Mouse (Mus musculus): ENCODE measurements around the gene Srm. TPM values are rescaled to one million over a fixed set of nuclear protein-coding genes. Genes with fewer than 3 reads are reported as not detected.

Gene Srm
- polyA plus RNA-seq, 1 experiment from 2014 or later, result 265 TPM

GRCm38 (mm10) chr4:148588793-148589192 is 2.5 kb upstream of the Srm start:
- Histone ChIP-seq H3K36me3 (replicated peaks) (peaks cover 15% of the 10 kb centered on the region), H3K9me3 (no peaks in the 10 kb centered on the region), H3K4me1 (peaks cover 29% of the 10 kb centered on the region), H3K4me3 (no peak overlapping the region), H3K27me3 (ENCODE audit: poor library complexity, severe bottlenecking) (no peaks in the 10 kb centered on the region), H3K27ac (no peak overlapping the region)
- DNase-seq (ENCODE audit: extremely low spot score, low spot score), result no peak
- WGBS, result 86% methylated on average over 9 of the region's 9 CpGs

- Histone ChIP-seq H3K4me3 (no peak overlapping the region), H3K9me3 (no peaks in the 10 kb centered on the region), H3K27me3 (ENCODE audit: poor library complexity, severe bottlenecking) (no peaks in the 10 kb centered on the region), H3K27ac (no peak overlapping the region), H3K36me3 (replicated peaks) (peaks cover 23% of the 10 kb centered on the region), H3K4me1 (peaks cover 35% of the 10 kb centered on the region)
- WGBS, result 63% methylated on average over 7 of the region's 8 CpGs
- no peak for DNase-seq (ENCODE audit: extremely low spot score, low spot score)
These were observed 1.7 kb upstream of the Srm start for GRCm38 (mm10) chr4:148589565-148589964.

- Histone ChIP-seq H3K27ac (peak overlapping the region; percentile 93), H3K9me3 (no peaks in the 10 kb centered on the region), H3K27me3 (ENCODE audit: poor library complexity, severe bottlenecking) (no peaks in the 10 kb centered on the region), H3K4me1 (peaks cover 46% of the 10 kb centered on the region), H3K4me3 (peak overlapping the region; percentile 95), H3K36me3 (replicated peaks) (peaks cover 33% of the 10 kb centered on the region)
- WGBS, result 11% methylated on average over 18 of the region's 18 CpGs
- DNase-seq (ENCODE audit: extremely low spot score, low spot score), result peak; percentile 46
These were observed 707 bp upstream of the Srm start for GRCm38 (mm10) chr4:148590421-148591170.

GRCm38 (mm10) chr4:148591637-148592380 is 506 bp downstream of the Srm start:
- Histone ChIP-seq H3K36me3 (replicated peaks) (peaks cover 46% of the 10 kb centered on the region), H3K27me3 (ENCODE audit: poor library complexity, severe bottlenecking) (no peaks in the 10 kb centered on the region), H3K9me3 (no peaks in the 10 kb centered on the region), H3K27ac (peak overlapping the region; percentile 93), H3K4me1 (peaks cover 54% of the 10 kb centered on the region), H3K4me3 (peak overlapping the region; percentile 95)
- under 1% methylated on average over 53 of the region's 53 CpGs for WGBS
- DNase-seq (ENCODE audit: extremely low spot score, low spot score), result peak; percentile 39

- peak overlapping the region; percentile 95; the same call in 1 of the 2 replicates for H3K4me3 ChIP-seq
- 96% methylated on average over 11 of the region's 11 CpGs for WGBS
- no peaks in the 10 kb centered on the region for H3K27me3 ChIP-seq (ENCODE audit: poor library complexity, severe bottlenecking)
- peaks cover 10% of the 10 kb centered on the region; the same call in 1 of the 2 replicates for H3K9me3 ChIP-seq
- H3K4me1 ChIP-seq, result peaks cover 54% of the 10 kb centered on the region
- H3K36me3 ChIP-seq (replicated peaks), result peaks cover 67% of the 10 kb centered on the region
- DNase-seq (ENCODE audit: extremely low spot score, low spot score), result no peak
- H3K27ac ChIP-seq, result no peak overlapping the region
These were observed 2.7 kb downstream of the Srm start for GRCm38 (mm10) chr4:148593996-148594395.

- Histone ChIP-seq H3K27ac (peak overlapping the region; percentile 32; the same call in 1 of the 2 replicates), H3K27me3 (ENCODE audit: poor library complexity, severe bottlenecking) (no peaks in the 10 kb centered on the region), H3K9me3 (peaks cover 15% of the 10 kb centered on the region; the same call in 1 of the 2 replicates), H3K36me3 (replicated peaks) (peaks cover 81% of the 10 kb centered on the region), H3K4me3 (no peak overlapping the region), H3K4me1 (peaks cover 49% of the 10 kb centered on the region)
- no peak for DNase-seq (ENCODE audit: extremely low spot score, low spot score)
- 81% methylated on average over 6 of the region's 6 CpGs for WGBS
These were observed 4.6 kb downstream of the Srm start for GRCm38 (mm10) chr4:148595916-148596315.

GRCm38 (mm10) chr4:148596731-148597130 is 5.4 kb downstream of the Srm start:
- H3K9me3 ChIP-seq, result peaks cover 15% of the 10 kb centered on the region; the same call in 1 of the 2 replicates

GRCm38 (mm10) chr4:148598826-148599225 is 7.5 kb downstream of the Srm start:
- WGBS, result 97% methylated on average over 12 of the region's 12 CpGs
- Histone ChIP-seq H3K36me3 (replicated peaks) (peaks cover 66% of the 10 kb centered on the region), H3K4me3 (no peak overlapping the region), H3K27ac (no peak overlapping the region), H3K27me3 (ENCODE audit: poor library complexity, severe bottlenecking) (no peaks in the 10 kb centered on the region), H3K4me1 (peaks cover 30% of the 10 kb centered on the region), H3K9me3 (peaks cover 15% of the 10 kb centered on the region; the same call in 1 of the 2 replicates)
- DNase-seq (ENCODE audit: extremely low spot score, low spot score), result no peak

More at GRCm38 (mm10) chr4:148596731-148597130, 5.4 kb downstream of the Srm start:
- Histone ChIP-seq H3K36me3 (replicated peaks) (peaks cover 81% of the 10 kb centered on the region), H3K4me1 (peaks cover 45% of the 10 kb centered on the region), H3K4me3 (no peak overlapping the region), H3K27ac (no peak overlapping the region), H3K27me3 (ENCODE audit: poor library complexity, severe bottlenecking) (no peaks in the 10 kb centered on the region)
- 94% methylated on average over 3 of the region's 3 CpGs for WGBS
- DNase-seq (ENCODE audit: extremely low spot score, low spot score), result no peak

GRCm38 (mm10) chr4:148600316-148600715 is 9.0 kb downstream of the Srm start:
- peaks cover 51% of the 10 kb centered on the region for H3K36me3 ChIP-seq (replicated peaks)
- no peak overlapping the region for H3K27ac ChIP-seq
- H3K4me3 ChIP-seq, result no peak overlapping the region
- peaks cover 28% of the 10 kb centered on the region for H3K4me1 ChIP-seq
- H3K27me3 ChIP-seq (ENCODE audit: poor library complexity, severe bottlenecking), result no peaks in the 10 kb centered on the region
- WGBS, result 94% methylated on average over 4 of the region's 4 CpGs
- DNase-seq (ENCODE audit: extremely low spot score, low spot score), result no peak
- H3K9me3 ChIP-seq, result peaks cover 15% of the 10 kb centered on the region; the same call in 1 of the 2 replicates

- Histone ChIP-seq H3K9me3 (peaks cover 15% of the 10 kb centered on the region; the same call in 1 of the 2 replicates), H3K27me3 (ENCODE audit: poor library complexity, severe bottlenecking) (no peaks in the 10 kb centered on the region), H3K27ac (no peak overlapping the region), H3K36me3 (replicated peaks) (peaks cover 35% of the 10 kb centered on the region), H3K4me1 (0 out of 2 replicates have a peak, but pooled peaks cover 16% of the 10 kb centered on the region), H3K4me3 (no peak overlapping the region)
- no peak for DNase-seq (ENCODE audit: extremely low spot score, low spot score)
- 91% methylated on average over 4 of the region's 4 CpGs for whole genome bisulfite sequencing
These were observed 10.6 kb downstream of the Srm start for GRCm38 (mm10) chr4:148601871-148602270.

GRCm38 (mm10) chr4:148602357-148603120 is 11.2 kb downstream of the Srm start, which contains the start of gene Masp2:
Gene Masp2, plus strand, starts transcription at chr4:148602554.
- Histone ChIP-seq H3K4me1 (0 out of 2 replicates have a peak, but pooled peaks cover 16% of the 10 kb centered on the region), H3K4me3 (no peak within 1 kb of the TSS), H3K27ac (no peak within 1 kb of the TSS), H3K36me3 (replicated peaks) (peaks cover 33% of the 10 kb centered on the region), H3K9me3 (peaks cover 15% of the 10 kb centered on the region; the same call in 1 of the 2 replicates), H3K27me3 (ENCODE audit: poor library complexity, severe bottlenecking) (no peaks in the 10 kb centered on the region)
- DNase-seq (ENCODE audit: extremely low spot score, low spot score), result no peak
- WGBS, result 89% methylated on average over 14 of the region's 14 CpGs

Measured in forebrain, embryonic 10.5 days (tissue).